Mouse (Mus musculus) left cerebral cortex, postnatal 4 days (tissue): ENCODE results near the gene Fam43b. TPM values are rescaled to one million over a fixed set of nuclear protein-coding genes. Genes with fewer than 3 reads are reported as not detected.
"Not testable (repeated sequence)": the region's sequence is repeated elsewhere in the genome, so short reads cannot be mapped to it uniquely, and the experiment has no call there.

ENCODE experiments used
- DNase-seq: peaks from one replicate; pipeline ENCODE4 v3.0.0-alpha.2; 2022
- intact Hi-C: fragments of 180-260 bp; cut with DNase I; formaldehyde crosslinking; loops from one replicate; pipeline ENCODE4 v1.15.1; 2025
- total RNA-seq, 2 experiments: library from RNA; stranded (reverse); gene quantifications; 2 replicates each; pipeline ENCODE4 v1.2.3; 2021

Fam43b gene
- 10 to 100 TPM; 27.7 to 30.6 TPM for total RNA-seq

- peak; percentile 59 for DNase-seq
- intact Hi-C loops: no loop called here
These were observed at the start of gene Fam43b for GRCm38 (mm10) chr4:138395971-138396645. Gene Fam43b (minus strand): TSS chr4:138396528.

- intact Hi-C loops: loop anchor here (5.0 kb wide), 1 partner anchor 257 kb away; no protein-coding TSS in a partner anchor
- DNase-seq: no peak
These were observed 48.6 kb upstream of the Fam43b start for GRCm38 (mm10) chr4:138444941-138445340.

GRCm38 (mm10) chr4:138440062-138440461, 43.7 kb upstream of the Fam43b start:
- intact Hi-C loops: no loop called here
- DNase-seq: no peak

GRCm38 (mm10) chr4:138434347-138435316, 38.3 kb upstream of the Fam43b start, which contains the start of gene Mul1:
Gene Mul1 (plus strand): TSS chr4:138434671.
- peak; percentile 96 for DNase-seq
- intact Hi-C loops: no loop called here

- no peak for DNase-seq
- intact Hi-C loops: no loop called here
These were observed 35.0 kb upstream of the Fam43b start for GRCm38 (mm10) chr4:138431340-138431739.

- DNase-seq: peak; percentile 68
- intact Hi-C loops: loop anchor here (5.0 kb wide), 1 partner anchor 52 kb away; no protein-coding TSS in a partner anchor
These were observed 33.5 kb upstream of the Fam43b start for GRCm38 (mm10) chr4:138429778-138430177.

GRCm38 (mm10) chr4:138426778-138427705, 30.7 kb upstream of the Fam43b start:
- peak; percentile 84 for DNase-seq
- intact Hi-C loops: loop anchor here (2.0 to 5.0 kb wide), 2 partner anchors 50 to 108 kb away; no protein-coding TSS in a partner anchor

GRCm38 (mm10) chr4:138425604-138426003, 29.3 kb upstream of the Fam43b start:
- not testable (repeated sequence) for DNase-seq
- intact Hi-C loops: loop anchor here (2.0 to 5.0 kb wide), 2 partner anchors 48 to 107 kb away; no protein-coding TSS in a partner anchor

- DNase-seq: no peak
- intact Hi-C loops: loop anchor here (5.0 kb wide), 1 partner anchor 48 kb away; no protein-coding TSS in a partner anchor
These were observed 28.7 kb upstream of the Fam43b start for GRCm38 (mm10) chr4:138425028-138425427.

GRCm38 (mm10) chr4:138418340-138418957, 22.1 kb upstream of the Fam43b start:
- intact Hi-C loops: no loop called here
- no peak for DNase-seq

- DNase-seq: no peak
- intact Hi-C loops: no loop called here
These were observed 21.6 kb upstream of the Fam43b start for GRCm38 (mm10) chr4:138417882-138418281.

- intact Hi-C loops: no loop called here
These were observed 20.1 kb upstream of the Fam43b start for GRCm38 (mm10) chr4:138416414-138416813.

GRCm38 (mm10) chr4:138415991-138416390, 19.7 kb upstream of the Fam43b start:
- no peak for DNase-seq
- intact Hi-C loops: no loop called here

More at GRCm38 (mm10) chr4:138416414-138416813, 20.1 kb upstream of the Fam43b start:
- no peak for DNase-seq

GRCm38 (mm10) chr4:138414725-138415124, 18.4 kb upstream of the Fam43b start:
- intact Hi-C loops: no loop called here
- DNase-seq: peak; percentile 19

GRCm38 (mm10) chr4:138411504-138412121, 15.3 kb upstream of the Fam43b start:
- intact Hi-C loops: no loop called here
- no peak for DNase-seq

- intact Hi-C loops: no loop called here
- DNase-seq: no peak
These were observed 14.7 kb upstream of the Fam43b start for GRCm38 (mm10) chr4:138411011-138411410.

GRCm38 (mm10) chr4:138407479-138408194, 11.3 kb upstream of the Fam43b start:
- intact Hi-C loops: no loop called here
- no peak for DNase-seq

GRCm38 (mm10) chr4:138404806-138405205, 8.5 kb upstream of the Fam43b start:
- intact Hi-C loops: no loop called here
- DNase-seq: peak; percentile 18
